Mouse (Mus musculus) heart, embryonic 14.5 days (tissue): ENCODE results near the gene Mterf1b. TPM values are rescaled to one million over a fixed set of nuclear protein-coding genes. Genes with fewer than 3 reads are reported as not detected.
"Not testable (repeated sequence)": the region's sequence is repeated elsewhere in the genome, so short reads cannot be mapped to it uniquely, and the experiment has no call there.

ENCODE experiments used
- ATAC-seq: fragments of 200-750 bp; cut with Nextera tagmentation; 2 replicates; pipeline ENCODE4 v1.8.0; 2017; ENCODE audit warnings: low read depth, moderate TSS enrichment; ENCODE audit not compliant: insufficient number of reproducible peaks, insufficient read depth, low FRiP score
- H3K27ac ChIP-seq, 2 experiments: fragments of 200-500 bp in 1 of 2; fragments of 300-500 bp in 1 of 2; sonication (generic) in 1 of 2; replicated peaks in 1 of 2; 2 replicates each; pipeline ENCODE4 v1.5.1; 2012 to 2014; ENCODE audit warnings: low read depth in 2 of 2, low read length in 2 of 2, control low read depth in 1 of 2, mild to moderate bottlenecking in 1 of 2, mixed read lengths in 1 of 2; ENCODE audit not compliant: control insufficient read depth in 1 of 2, insufficient read depth in 1 of 2
- H3K27me3 ChIP-seq: fragments of 300-500 bp; sonication (generic); 2 replicates; pipeline ENCODE4 v1.6.1; 2014; ENCODE audit warnings: mild to moderate bottlenecking, low read length, control low read depth; ENCODE audit not compliant: control insufficient read depth, insufficient read depth
- H3K36me3 ChIP-seq: fragments of 300-500 bp; sonication (generic); 2 replicates; pipeline ENCODE4 v1.6.1; 2014; ENCODE audit warnings: mild to moderate bottlenecking, control low read depth, low read length, mixed read lengths; ENCODE audit not compliant: control insufficient read depth, insufficient read depth
- H3K4me1 ChIP-seq, 2 experiments: fragments of 200-500 bp in 1 of 2; fragments of 300-500 bp in 1 of 2; sonication (generic) in 1 of 2; 2 replicates each; pipeline ENCODE4 v1.6.1; 2012 to 2014; ENCODE audit warnings: low read length in 2 of 2, control low read depth in 1 of 2, mixed read lengths in 1 of 2; ENCODE audit not compliant: control insufficient read depth in 2 of 2, insufficient read depth in 2 of 2
- H3K4me2 ChIP-seq: fragments of 300-500 bp; sonication (generic); 2 replicates; pipeline ENCODE4 v1.6.1; 2014; ENCODE audit warnings: mild to moderate bottlenecking, low read length
- H3K4me3 ChIP-seq, 2 experiments: fragments of 200-500 bp in 1 of 2; fragments of 300-500 bp in 1 of 2; sonication (generic) in 1 of 2; 2 replicates each; pipeline ENCODE4 v1.5.1; 2012 to 2014; ENCODE audit warnings: low read length in 2 of 2, mild to moderate bottlenecking in 2 of 2, control low read depth in 1 of 2, low read depth in 1 of 2, moderate library complexity in 1 of 2; ENCODE audit not compliant: control insufficient read depth in 1 of 2, insufficient read depth in 1 of 2
- H3K9ac ChIP-seq: fragments of 300-500 bp; sonication (generic); 2 replicates; pipeline ENCODE4 v1.6.1; 2014; ENCODE audit warnings: mild to moderate bottlenecking, low read length
- H3K9me3 ChIP-seq: fragments of 300-500 bp; sonication (generic); 2 replicates; pipeline ENCODE4 v1.6.1; 2016; ENCODE audit warnings: low read length, control low read depth; ENCODE audit not compliant: control insufficient read depth
- WGBS: fragments of 180-500 bp; shearing (Covaris S2); extraction: QIAGEN DNeasy Blood & Tissue Kit; methylation state at CpG from one replicate; pipeline ENCODE4 v1.1.7; 2014; 5-methylcytosine and 5-hydroxymethylcytosine counted together
- polyA plus RNA-seq: library from polyadenylated mRNA; unstranded; fragments of >200 nt; fragmentation: Nextera tagmentation; extraction: Ambion mirVana; gene quantifications from 2 replicates; pipeline ENCODE4 v1.2.1, GENCODE M21; 2014

Gene Mterf1b
- polyA plus RNA-seq, 1 experiment from 2014 or later: 3.1 TPM

DNA sequence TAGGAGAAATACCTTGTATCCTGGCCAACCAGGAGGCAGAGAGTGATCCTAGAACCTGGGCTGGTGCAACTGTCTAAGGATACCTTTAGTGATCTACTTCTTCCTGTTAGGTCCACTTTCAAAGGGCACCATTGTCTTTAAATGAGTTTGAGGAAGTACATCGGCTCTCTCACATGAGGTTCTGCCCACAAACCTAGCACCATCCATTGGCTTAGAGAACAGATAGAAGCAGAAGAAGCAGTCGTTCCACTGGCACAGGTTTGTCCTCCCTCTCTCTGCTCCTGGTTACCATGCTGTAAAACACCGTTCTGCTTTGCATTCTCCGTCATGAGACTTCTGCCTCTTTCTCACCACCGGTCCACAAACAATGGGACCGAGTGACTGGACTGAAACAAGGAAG is 12.8 kb upstream of the Mterf1b start:
- Histone ChIP-seq H3K9ac (no peak overlapping the region), H3K27me3 (no peaks in the 10 kb centered on the region), H3K27ac (no peak overlapping the region), H3K9me3 (no peaks in the 10 kb centered on the region), H3K4me3 (no peak overlapping the region), H3K36me3 (no peaks in the 10 kb centered on the region), H3K4me1 (no peaks in the 10 kb centered on the region), H3K4me2 (no peak overlapping the region)
- 66% methylated on average over 6 of the region's 6 CpGs for WGBS
- ATAC-seq: no peak

DNA sequence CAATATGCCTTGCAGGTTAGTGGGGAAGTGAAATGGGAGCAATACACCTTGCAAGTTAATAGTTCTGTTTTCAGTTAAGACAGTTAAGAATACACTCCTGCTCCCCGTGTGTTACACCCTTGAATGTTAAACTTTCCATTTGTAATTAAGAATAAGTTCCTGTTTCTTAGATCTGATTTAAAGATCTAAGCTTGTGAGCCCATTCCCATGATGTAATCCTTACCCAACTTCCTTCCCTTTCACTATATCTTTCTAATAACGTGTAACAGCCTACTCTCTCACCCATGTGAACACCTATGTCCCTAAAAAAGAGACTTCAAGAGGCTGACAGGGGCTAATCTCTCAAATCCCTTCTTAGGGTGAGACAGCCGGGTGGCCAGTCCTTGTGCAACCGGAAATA is 5.4 kb upstream of the Mterf1b start:
- H3K27me3 ChIP-seq: no peaks in the 10 kb centered on the region
- no peak for ATAC-seq
- no peak overlapping the region for H3K4me3 ChIP-seq
- 53% methylated on average over 4 of the region's 4 CpGs for WGBS
- no peaks in the 10 kb centered on the region for H3K36me3 ChIP-seq
- no peaks in the 10 kb centered on the region for H3K4me1 ChIP-seq
- no peak overlapping the region for H3K9ac ChIP-seq
- H3K4me2 ChIP-seq: no peak overlapping the region
- H3K9me3 ChIP-seq: peaks cover 5% of the 10 kb centered on the region; the same call in 1 of the 2 replicates
- no peak overlapping the region for H3K27ac ChIP-seq

- H3K4me1 ChIP-seq, H3K36me3 ChIP-seq, H3K27me3 ChIP-seq, H3K9me3 ChIP-seq, ATAC-seq, H3K27ac ChIP-seq: not testable (repeated sequence)
- peak overlapping the region; percentile 74 for H3K9ac ChIP-seq
- H3K4me2 ChIP-seq: peak overlapping the region; percentile 89
- H3K4me3 ChIP-seq: peak overlapping the region; percentile 35 to 52; a peak in 3 of 4 replicates
- WGBS: 8% methylated on average over 12 of the region's 27 CpGs
Observed at GRCm38 (mm10) chr5:4192481-4193246, 497 bp downstream of the Mterf1b start.

GRCm38 (mm10) chr5:4193247-4193628 is 1.1 kb downstream of the Mterf1b start:
- Histone ChIP-seq H3K9me3 (peaks cover 5% of the 10 kb centered on the region; the same call in 1 of the 2 replicates), H3K27ac (no peak overlapping the region), H3K4me2 (peak overlapping the region; percentile 89), H3K36me3 (no peaks in the 10 kb centered on the region), H3K4me1 (peaks cover 0 to 3% of the 10 kb centered on the region in 2 experiments; a peak in 1 of 4 replicates), H3K4me3 (peak overlapping the region in 1 of 2 experiments; percentile 52; a peak in 2 of 4 replicates), H3K9ac (peak overlapping the region; percentile 74; the same call in 1 of the 2 replicates), H3K27me3 (no peaks in the 10 kb centered on the region)
- WGBS: 70% methylated on average over 5 of the region's 5 CpGs
- ATAC-seq: no peak

GRCm38 (mm10) chr5:4194166-4194565 is 2.0 kb downstream of the Mterf1b start:
- H3K9me3 ChIP-seq: peaks cover 5% of the 10 kb centered on the region; the same call in 1 of the 2 replicates
- WGBS: 79% methylated on average over 1 of the region's 1 CpGs
- peaks cover 0 to 3% of the 10 kb centered on the region in 2 experiments; a peak in 1 of 4 replicates for H3K4me1 ChIP-seq

GRCm38 (mm10) chr5:4195086-4195485 is 2.9 kb downstream of the Mterf1b start:
- peaks cover 0 to 3% of the 10 kb centered on the region in 2 experiments; a peak in 1 of 4 replicates for H3K4me1 ChIP-seq
- 50% methylated on average over 1 of the region's 1 CpGs for whole genome bisulfite sequencing

More at GRCm38 (mm10) chr5:4194166-4194565, 2.0 kb downstream of the Mterf1b start:
- no peaks in the 10 kb centered on the region for H3K27me3 ChIP-seq
- ATAC-seq: no peak
- H3K4me3 ChIP-seq: no peak overlapping the region
- no peak overlapping the region for H3K4me2 ChIP-seq
- H3K36me3 ChIP-seq: no peaks in the 10 kb centered on the region
- no peak overlapping the region for H3K27ac ChIP-seq
- H3K9ac ChIP-seq: no peak overlapping the region

GRCm38 (mm10) chr5:4201368-4201767 is 9.2 kb downstream of the Mterf1b start:
- Histone ChIP-seq H3K27ac (no peak overlapping the region), H3K9ac (no peak overlapping the region), H3K36me3 (no peaks in the 10 kb centered on the region), H3K4me3 (no peak overlapping the region), H3K4me2 (no peak overlapping the region), H3K27me3 (no peaks in the 10 kb centered on the region), H3K4me1 (no peaks in the 10 kb centered on the region), H3K9me3 (no peaks in the 10 kb centered on the region)
- ATAC-seq: no peak

More at GRCm38 (mm10) chr5:4195086-4195485, 2.9 kb downstream of the Mterf1b start:
- Histone ChIP-seq H3K9ac (no peak overlapping the region), H3K4me3 (no peak overlapping the region), H3K9me3 (peaks cover 5% of the 10 kb centered on the region; the same call in 1 of the 2 replicates), H3K27me3 (no peaks in the 10 kb centered on the region), H3K27ac (no peak overlapping the region), H3K4me2 (no peak overlapping the region), H3K36me3 (no peaks in the 10 kb centered on the region)
- ATAC-seq: no peak
